9 mouse cellular contexts compared by ENCODE assay signal in genomic region chr2:131176491-131176890, GRCm38 (mm10). TPM values are rescaled to one million over a fixed set of nuclear protein-coding genes. Genes with fewer than 3 reads are reported as not detected.
DNase-seq lines count a peak whose midpoint lies in the region; ATAC-seq and TF ChIP-seq lines count a peak whose summit lies in the region.
"Had no signal": no experiment of that assay in that cellular context is flagged by ENCODE, and none has a peak within 500 bp of the region (broad histone marks: within the 10 kb centered on the region; RNA-seq: fewer than 3 reads in every experiment).

No protein-coding gene starts in this region.

- H3K36me3 ChIP-seq in kidney, adult 2 months (ENCODE audit: control insufficient read depth, insufficient read depth, low read length): no peaks in the 10 kb centered on the region

- no peak for TF ChIP-seq POLR2A in kidney, adult 2 months (IDR thresholded peaks at IDR 0.05; ENCODE audit: low read depth, low read length)

- H3K27me3 ChIP-seq in kidney, adult 2 months (replicated peaks; ENCODE audit: control insufficient read depth, insufficient read depth, low read length): no peaks in the 10 kb centered on the region

- ATAC-seq in megakaryocyte-erythroid progenitor cell, adult 5-6 weeks (replicated peaks; ENCODE audit: low FRiP score, low TSS enrichment, poor library complexity, severe bottlenecking): no peak

- H3K4me3 ChIP-seq in kidney, adult 2 months (ENCODE audit: insufficient read depth, low read depth, low read length): no peak overlapping the region
- H3K4me3 ChIP-seq: heart, adult 2 months had no signal

- TF ChIP-seq CTCF in kidney, adult 2 months (conservative IDR thresholded peaks at IDR 0.05; ENCODE audit: insufficient read depth, insufficient read length, low read depth, low read length): no peak

- H3K27ac ChIP-seq in kidney, adult 2 months (ENCODE audit: insufficient read depth, low read depth, low read length): peak overlapping the region; percentile 92
- H3K27ac ChIP-seq: heart, adult 2 months had no signal

- 25% methylated on average over 5 of the region's 5 CpGs for WGBS in kidney, adult 2 months

- DNase-seq in cerebellum, adult 9-11 months: peak; percentile 45
- no peak for DNase-seq in cerebellum, postnatal 4 days (ENCODE audit: low spot score in 2 of 2)
- peak; percentile 65 for DNase-seq in adipocyte (ENCODE audit: low spot score)
- peak; percentile 93 for DNase-seq in kidney, adult 2 months
- DNase-seq in lung, postnatal 25 days (ENCODE audit: low spot score): peak; percentile 77
- DNase-seq in ovary, postnatal 14 days (ENCODE audit: low spot score): no peak
- DNase-seq in urinary bladder, adult 2 months (ENCODE audit: low spot score): no peak

- H3K4me1 ChIP-seq in kidney, adult 2 months (ENCODE audit: control insufficient read depth, insufficient read depth, low read length): peaks cover 37% of the 10 kb centered on the region

RNA-seq across cellular contexts. Expression of gene Cenpb, which starts 3.4 kb away (rescaled TPM):
- 95.3 and 105 TPM in 2 replicates for polyA plus RNA-seq in kidney, adult 2 months (2012; rRNA removed)
- total RNA-seq in megakaryocyte-erythroid progenitor cell, adult 5-6 weeks (2014; fragmentation: Nextera tagmentation): 8.0 and 8.8 TPM in 2 replicates
- 6.8 and 10.8 TPM in 2 replicates for total RNA-seq in megakaryocyte-erythroid progenitor cell, adult 5-6 weeks (2017)
- 60.4 and 94.3 TPM in 2 replicates for polyA plus RNA-seq in urinary bladder, adult 2 months (2012; rRNA removed)

RNA-seq across cellular contexts. Expression of gene Cdc25b, which starts 10.3 kb away (rescaled TPM):
- polyA plus RNA-seq in kidney, adult 2 months (2012; rRNA removed): 12.9 TPM in 2 replicates
- 8.7 and 21.6 TPM in 2 replicates for total RNA-seq in megakaryocyte-erythroid progenitor cell, adult 5-6 weeks (2014; fragmentation: Nextera tagmentation)
- total RNA-seq in megakaryocyte-erythroid progenitor cell, adult 5-6 weeks (2017): 5.4 and 19.0 TPM in 2 replicates
- polyA plus RNA-seq in urinary bladder, adult 2 months (2012; rRNA removed): 38.9 and 39.3 TPM in 2 replicates

RNA-seq across cellular contexts. Expression of gene Spef1, which starts 10.6 kb away (rescaled TPM):
- 4.6 and 5.2 TPM in 2 replicates for polyA plus RNA-seq in kidney, adult 2 months (2012; rRNA removed)
- 3.7 and 4.1 TPM in 2 replicates for total RNA-seq in megakaryocyte-erythroid progenitor cell, adult 5-6 weeks (2014; fragmentation: Nextera tagmentation)
- 1.3 and 2.5 TPM in 2 replicates for total RNA-seq in megakaryocyte-erythroid progenitor cell, adult 5-6 weeks (2017)
- 10.3 and 12.4 TPM in 2 replicates for polyA plus RNA-seq in urinary bladder, adult 2 months (2012; rRNA removed)

RNA-seq across cellular contexts. Expression of gene 1700037H04Rik, which starts 16.6 kb away (rescaled TPM):
- polyA plus RNA-seq in kidney, adult 2 months (2012; rRNA removed): 107 and 112 TPM in 2 replicates
- 92.8 and 94.2 TPM in 2 replicates for total RNA-seq in megakaryocyte-erythroid progenitor cell, adult 5-6 weeks (2014; fragmentation: Nextera tagmentation)
- total RNA-seq in megakaryocyte-erythroid progenitor cell, adult 5-6 weeks (2017): 29.0 and 55.6 TPM in 2 replicates
- 51.9 and 54.5 TPM in 2 replicates for polyA plus RNA-seq in urinary bladder, adult 2 months (2012; rRNA removed)

RNA-seq across cellular contexts. Expression of gene Ap5s1, which starts 30.4 kb away (rescaled TPM):
- polyA plus RNA-seq in kidney, adult 2 months (2012; rRNA removed): 48.5 and 51.6 TPM in 2 replicates
- 5.9 and 14.7 TPM in 2 replicates for total RNA-seq in megakaryocyte-erythroid progenitor cell, adult 5-6 weeks (2014; fragmentation: Nextera tagmentation)
- total RNA-seq in megakaryocyte-erythroid progenitor cell, adult 5-6 weeks (2017): 1.9 and 3.3 TPM in 2 replicates
- polyA plus RNA-seq in urinary bladder, adult 2 months (2012; rRNA removed): 40.0 and 44.7 TPM in 2 replicates

Comparison
In these comparisons a context has a peak if more than half of its experiments do, and no peak if none do; other contexts are left out.
1. DNase-seq: peak in cerebellum, adult 9-11 months (single experiment), adipocyte (single experiment), kidney, adult 2 months (single experiment) and lung, postnatal 25 days (single experiment); none in cerebellum, postnatal 4 days (0 of 2), ovary, postnatal 14 days (single experiment) and urinary bladder, adult 2 months (single experiment).